Mouse (Mus musculus): ENCODE measurements at regions not wholly inside any gene's neighbourhood (a gene's known extent, or its start where the extent isn't known, plus 50 kb on each side); places are given as distances from the start of the nearest gene placed in this dataset.

GRCm38 (mm10) chr3:54103098-54103497 is 52.7 kb upstream of the Trpc4 start:
- H3K9ac ChIP-seq (ENCODE audit: low read depth, low read length): no peak overlapping the region
- no peak for TF ChIP-seq CTCF (IDR thresholded peaks at IDR 0.05; ENCODE audit: low read depth)
- H3K4me3 ChIP-seq (ENCODE audit: low read depth, low read length): no peak overlapping the region
- no peaks in the 10 kb centered on the region for H3K36me3 ChIP-seq (ENCODE audit: control insufficient read depth, insufficient read depth)
- no peak overlapping the region for H3K27ac ChIP-seq (ENCODE audit: low read depth, low read length)
- no peaks in the 10 kb centered on the region for H3K4me1 ChIP-seq (replicated peaks; ENCODE audit: control insufficient read depth, insufficient read depth, low read length)
- no peaks in the 10 kb centered on the region for H3K9me3 ChIP-seq (ENCODE audit: control insufficient read depth)
- H3K27me3 ChIP-seq (replicated peaks; ENCODE audit: control insufficient read depth, insufficient read depth, low read length): no peaks in the 10 kb centered on the region
- no peak overlapping the region for H3K4me2 ChIP-seq (replicated peaks; ENCODE audit: low read depth)
- 80% methylated on average over 10 of the region's 16 CpGs for WGBS
- no peak for ATAC-seq

GRCm38 (mm10) chr3:54083634-54084033 is 72.2 kb upstream of the Trpc4 start:
- Histone ChIP-seq H3K27me3 (replicated peaks; ENCODE audit: control insufficient read depth, insufficient read depth, low read length) (no peaks in the 10 kb centered on the region), H3K4me2 (replicated peaks; ENCODE audit: low read depth) (no peak overlapping the region), H3K27ac (ENCODE audit: low read depth, low read length) (no peak overlapping the region), H3K36me3 (ENCODE audit: control insufficient read depth, insufficient read depth) (no peaks in the 10 kb centered on the region), H3K9ac (ENCODE audit: low read depth, low read length) (no peak overlapping the region), H3K9me3 (ENCODE audit: control insufficient read depth) (no peaks in the 10 kb centered on the region), H3K4me1 (replicated peaks; ENCODE audit: control insufficient read depth, insufficient read depth, low read length) (no peaks in the 10 kb centered on the region), H3K4me3 (ENCODE audit: low read depth, low read length) (no peak overlapping the region)
- 56% methylated on average over 6 of the region's 6 CpGs for WGBS
- TF ChIP-seq CTCF (IDR thresholded peaks at IDR 0.05; ENCODE audit: low read depth): no peak
- no peak for ATAC-seq

DNA sequence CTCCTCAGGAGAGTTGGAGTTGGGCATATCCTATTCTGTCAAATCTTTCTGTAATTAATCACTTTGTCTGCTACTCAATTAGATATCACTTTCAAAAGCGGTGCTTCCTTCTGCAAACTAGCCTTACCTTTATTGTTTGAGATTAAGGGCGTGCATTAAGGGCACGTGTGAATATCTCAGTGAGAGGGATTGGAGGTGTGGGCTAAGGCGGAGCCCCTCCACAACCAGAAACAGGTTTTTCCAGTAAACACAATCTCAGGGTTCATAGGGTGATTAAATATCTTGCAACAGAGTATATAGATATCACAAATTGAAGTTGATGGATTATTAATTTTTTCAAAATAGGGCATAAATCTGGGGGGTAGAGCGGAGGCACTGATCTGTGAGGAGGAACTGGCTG is 79.4 kb upstream of the Trpc4 start:
- Histone ChIP-seq H3K4me2 (replicated peaks; ENCODE audit: low read depth) (no peak overlapping the region), H3K27me3 (replicated peaks; ENCODE audit: control insufficient read depth, insufficient read depth, low read length) (no peaks in the 10 kb centered on the region), H3K4me3 (ENCODE audit: low read depth, low read length) (no peak overlapping the region), H3K9me3 (ENCODE audit: control insufficient read depth) (no peaks in the 10 kb centered on the region), H3K4me1 (replicated peaks; ENCODE audit: control insufficient read depth, insufficient read depth, low read length) (no peaks in the 10 kb centered on the region), H3K9ac (ENCODE audit: low read depth, low read length) (no peak overlapping the region), H3K36me3 (ENCODE audit: control insufficient read depth, insufficient read depth) (no peaks in the 10 kb centered on the region), H3K27ac (ENCODE audit: low read depth, low read length) (no peak overlapping the region)
- WGBS: 56% methylated on average over 5 of the region's 5 CpGs
- no peak for TF ChIP-seq CTCF (IDR thresholded peaks at IDR 0.05; ENCODE audit: low read depth)
- ATAC-seq: no peak

DNA sequence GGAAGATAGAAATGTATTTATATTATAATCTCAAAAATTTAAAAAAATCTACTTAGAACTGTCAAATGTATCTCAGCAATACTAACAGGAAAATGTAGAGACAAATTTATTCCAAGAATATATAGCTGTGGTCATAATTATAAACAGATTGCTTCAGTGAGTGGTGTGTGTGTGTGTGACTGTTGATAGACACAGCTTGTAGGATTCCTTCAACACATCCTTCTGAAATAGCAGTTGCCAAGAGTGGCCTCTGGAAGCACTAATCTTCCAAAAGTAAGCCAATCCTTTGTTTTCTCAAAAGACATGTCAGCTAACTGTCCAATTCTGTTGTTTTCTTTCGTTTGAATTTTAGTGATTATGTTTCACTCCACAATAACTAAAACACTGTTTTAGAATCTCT is 95.2 kb upstream of the Trpc4 start:
- WGBS: 61% methylated on average over 1 of the region's 1 CpGs
- H3K36me3 ChIP-seq (ENCODE audit: control insufficient read depth, insufficient read depth): no peaks in the 10 kb centered on the region

GRCm38 (mm10) chr3:54054376-54054775 is 101.5 kb upstream of the Trpc4 start:
- no peaks in the 10 kb centered on the region for H3K9me3 ChIP-seq (ENCODE audit: control insufficient read depth)
- 91% methylated on average over 7 of the region's 7 CpGs for WGBS
- H3K4me3 ChIP-seq (ENCODE audit: low read depth, low read length): no peak overlapping the region
- no peak for ATAC-seq
- H3K4me2 ChIP-seq (replicated peaks; ENCODE audit: low read depth): no peak overlapping the region
- H3K27me3 ChIP-seq (replicated peaks; ENCODE audit: control insufficient read depth, insufficient read depth, low read length): no peaks in the 10 kb centered on the region
- H3K36me3 ChIP-seq (ENCODE audit: control insufficient read depth, insufficient read depth): no peaks in the 10 kb centered on the region
- H3K9ac ChIP-seq (ENCODE audit: low read depth, low read length): no peak overlapping the region
- H3K4me1 ChIP-seq (replicated peaks; ENCODE audit: control insufficient read depth, insufficient read depth, low read length): no peaks in the 10 kb centered on the region
- no peak overlapping the region for H3K27ac ChIP-seq (ENCODE audit: low read depth, low read length)
- TF ChIP-seq CTCF (IDR thresholded peaks at IDR 0.05; ENCODE audit: low read depth): no peak

More for the DNA sequence above, 95.2 kb upstream of the Trpc4 start:
- Histone ChIP-seq H3K4me3 (ENCODE audit: low read depth, low read length) (no peak overlapping the region), H3K9ac (ENCODE audit: low read depth, low read length) (no peak overlapping the region), H3K9me3 (ENCODE audit: control insufficient read depth) (no peaks in the 10 kb centered on the region), H3K27me3 (replicated peaks; ENCODE audit: control insufficient read depth, insufficient read depth, low read length) (no peaks in the 10 kb centered on the region), H3K4me2 (replicated peaks; ENCODE audit: low read depth) (no peak overlapping the region), H3K4me1 (replicated peaks; ENCODE audit: control insufficient read depth, insufficient read depth, low read length) (no peaks in the 10 kb centered on the region), H3K27ac (ENCODE audit: low read depth, low read length) (no peak overlapping the region)
- no peak for ATAC-seq
- TF ChIP-seq CTCF (IDR thresholded peaks at IDR 0.05; ENCODE audit: low read depth): no peak

DNA sequence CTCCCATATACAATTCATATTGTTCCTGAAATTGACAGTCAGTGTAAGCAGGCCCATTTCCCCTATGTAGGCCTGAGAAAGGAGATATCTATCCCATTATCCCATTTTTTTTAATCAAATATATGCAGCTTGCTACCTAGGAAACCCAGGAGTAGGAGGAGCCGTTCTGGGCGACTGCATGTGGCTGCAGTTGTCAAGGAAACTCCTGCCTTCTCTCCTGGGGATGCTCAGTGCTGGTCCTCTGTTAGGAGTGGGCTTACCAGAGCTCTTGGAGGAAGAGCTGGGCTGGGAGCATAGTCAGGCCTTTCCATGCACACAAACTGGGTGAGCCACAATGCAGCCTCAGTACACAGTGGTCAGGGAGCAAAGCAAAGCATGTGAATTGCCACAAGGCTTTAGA is 106.5 kb upstream of the Trpc4 start:
- no peaks in the 10 kb centered on the region for H3K4me1 ChIP-seq (replicated peaks; ENCODE audit: control insufficient read depth, insufficient read depth, low read length)
- H3K27me3 ChIP-seq (replicated peaks; ENCODE audit: control insufficient read depth, insufficient read depth, low read length): no peaks in the 10 kb centered on the region
- H3K4me2 ChIP-seq (replicated peaks; ENCODE audit: low read depth): no peak overlapping the region
- no peak overlapping the region for H3K27ac ChIP-seq (ENCODE audit: low read depth, low read length)
- no peaks in the 10 kb centered on the region for H3K36me3 ChIP-seq (ENCODE audit: control insufficient read depth, insufficient read depth)
- 62% methylated on average over 2 of the region's 2 CpGs for WGBS
- H3K9ac ChIP-seq (ENCODE audit: low read depth, low read length): no peak overlapping the region
- ATAC-seq: no peak
- TF ChIP-seq CTCF (IDR thresholded peaks at IDR 0.05; ENCODE audit: low read depth): no peak
- H3K4me3 ChIP-seq (ENCODE audit: low read depth, low read length): no peak overlapping the region
- no peaks in the 10 kb centered on the region for H3K9me3 ChIP-seq (ENCODE audit: control insufficient read depth)

GRCm38 (mm10) chr3:54048091-54048670 is 107.7 kb upstream of the Trpc4 start:
- ATAC-seq: no peak
- Histone ChIP-seq H3K4me2 (replicated peaks; ENCODE audit: low read depth) (no peak overlapping the region), H3K9ac (ENCODE audit: low read depth, low read length) (no peak overlapping the region), H3K9me3 (ENCODE audit: control insufficient read depth) (no peaks in the 10 kb centered on the region), H3K4me3 (ENCODE audit: low read depth, low read length) (no peak overlapping the region), H3K27me3 (replicated peaks; ENCODE audit: control insufficient read depth, insufficient read depth, low read length) (no peaks in the 10 kb centered on the region), H3K27ac (ENCODE audit: low read depth, low read length) (no peak overlapping the region), H3K4me1 (replicated peaks; ENCODE audit: control insufficient read depth, insufficient read depth, low read length) (no peaks in the 10 kb centered on the region), H3K36me3 (ENCODE audit: control insufficient read depth, insufficient read depth) (no peaks in the 10 kb centered on the region)
- TF ChIP-seq CTCF (IDR thresholded peaks at IDR 0.05; ENCODE audit: low read depth): no peak
- 49% methylated on average over 3 of the region's 3 CpGs for WGBS

All from intestine, postnatal 0 days (tissue).